Mouse (Mus musculus) effector memory CD4-positive, alpha-beta T cell, adult 5 months (primary cell): ENCODE data around the gene Olfr969. TPM values are rescaled to one million over a fixed set of nuclear protein-coding genes. Genes with fewer than 3 reads are reported as not detected.

ENCODE experiments used
- polyA plus RNA-seq: library from polyadenylated mRNA; unstranded; fragments of 100-300 nt; shearing (Covaris generic); gene quantifications from one replicate; pipeline ENCODE4 v1.2.1, GENCODE M21; 2017

Gene Olfr969
- not detected for polyA plus RNA-seq

DNA sequence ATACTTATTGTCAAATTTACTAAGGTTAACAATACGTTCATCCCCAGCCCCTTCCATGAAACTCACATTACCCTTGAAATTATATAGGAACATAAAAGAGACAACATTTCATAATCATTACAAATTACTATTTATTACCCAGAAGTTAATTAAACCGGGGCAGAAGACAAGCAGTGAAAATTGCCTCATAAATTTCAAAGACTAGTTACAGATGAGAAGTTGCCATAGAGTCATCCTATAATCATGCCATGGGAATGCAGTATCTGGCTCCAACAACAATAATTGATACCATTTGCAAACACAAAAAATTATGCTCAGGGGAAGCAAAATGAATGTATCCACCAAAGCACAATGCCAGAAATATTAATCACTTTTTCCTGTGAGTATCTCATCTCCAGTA, at the start of gene Olfr969:
TSS of gene Olfr969 (plus strand) at position 388 of the 400 bp plus-strand sequence.

DNA sequence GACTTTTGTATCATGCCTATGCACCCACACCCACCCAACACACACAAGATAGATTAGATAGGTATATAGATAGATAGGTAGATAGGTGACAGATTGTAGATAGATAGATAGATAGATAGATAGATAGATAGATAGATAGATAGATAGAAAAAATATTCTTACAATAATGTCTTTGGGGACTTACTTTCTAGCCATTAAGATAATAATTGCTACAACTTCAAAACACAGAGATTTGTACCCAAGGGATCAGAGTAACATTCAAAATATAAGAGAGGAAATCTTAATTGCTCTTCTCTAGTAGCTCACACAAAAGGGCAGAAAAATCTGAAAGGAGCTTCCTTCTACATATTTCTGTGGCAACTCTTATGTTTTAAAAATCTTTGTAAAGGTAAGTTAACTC, 44.8 kb upstream of the Olfr969 start, which contains the start of gene Olfr967:
TSS of gene Olfr967 (plus strand) at position 301 of the 400 bp plus-strand sequence.

DNA sequence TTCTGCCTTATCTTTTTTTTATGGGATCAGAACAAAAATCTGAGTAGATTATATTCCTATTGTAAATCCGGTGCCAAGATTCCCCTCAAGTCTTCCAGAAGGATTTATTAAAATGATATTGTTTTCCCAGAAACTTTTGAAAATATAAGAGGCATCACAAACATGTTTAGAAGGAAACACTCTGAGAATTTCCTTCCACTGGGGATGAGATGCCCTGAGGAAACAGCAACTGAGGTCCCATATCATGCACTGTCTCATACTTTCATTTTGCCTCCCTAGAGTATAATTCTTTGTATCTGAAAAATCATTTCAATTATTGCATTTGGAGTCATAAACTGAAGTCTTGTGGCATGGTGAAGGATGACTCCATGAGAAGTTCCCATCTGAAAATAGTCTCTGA, 7.6 kb upstream of the Olfr969 start, which contains the start of gene Olfr968:
TSS of gene Olfr968 (minus strand) at position 101 of the 400 bp plus-strand sequence.

DNA sequence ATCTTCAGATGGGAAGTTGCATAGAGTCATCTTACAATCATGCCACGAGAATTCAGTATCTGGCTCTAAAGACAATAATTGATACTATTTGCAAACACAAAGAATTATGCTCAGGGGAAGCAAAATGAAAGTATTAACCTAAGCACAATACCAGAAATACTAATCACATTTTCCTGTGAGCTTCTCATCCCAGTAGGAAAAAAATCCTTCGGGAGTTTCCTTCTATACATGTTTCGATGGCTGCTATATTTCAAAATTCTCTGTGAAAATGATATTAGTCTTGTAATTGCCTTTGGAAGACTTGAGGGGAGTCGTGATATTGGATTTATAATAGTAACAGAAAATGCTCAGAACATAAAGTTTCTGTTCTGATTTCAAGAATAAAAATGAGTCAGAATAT, 17.8 kb downstream of the Olfr969 start, which contains the start of gene Olfr970:
TSS of gene Olfr970 (plus strand) at position 301 of the 400 bp plus-strand sequence.

DNA sequence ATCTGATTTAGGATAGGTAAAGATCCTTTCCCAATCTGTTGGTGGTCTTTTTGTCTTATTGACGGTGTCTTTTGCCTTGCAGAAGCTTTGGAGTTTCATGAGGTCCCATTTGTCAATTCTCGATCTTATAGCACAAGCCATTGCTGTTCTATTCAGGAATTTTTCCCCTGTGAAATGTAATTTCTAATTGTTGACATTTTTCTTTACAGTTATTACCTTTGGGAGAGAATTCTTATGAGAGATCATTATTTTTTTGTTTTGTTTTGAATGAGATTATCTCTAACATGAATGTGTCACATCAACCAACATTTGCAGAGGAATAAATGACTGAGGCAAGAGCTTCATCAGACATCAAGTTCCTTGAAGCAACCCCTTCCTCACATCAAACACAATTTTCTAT, 45.8 kb downstream of the Olfr969 start, which contains the start of gene Olfr971:
TSS of gene Olfr971 (plus strand) at position 301 of the 400 bp plus-strand sequence.

Other genes with a start within 250 kb of the Olfr969 start
- 0.40 TPM for gene Olfr958, start 236.9 kb upstream of the Olfr969 start, polyA plus RNA-seq
- gene Olfr959, start 215.4 kb upstream of the Olfr969 start, polyA plus RNA-seq: not detected
- gene AW551984, start 186.5 kb upstream of the Olfr969 start, polyA plus RNA-seq: not detected
- not detected for gene Olfr148, start 180.3 kb upstream of the Olfr969 start, polyA plus RNA-seq
- not detected for gene Olfr960, start 169.6 kb upstream of the Olfr969 start, polyA plus RNA-seq
- not detected for gene Olfr961, start 145.9 kb upstream of the Olfr969 start, polyA plus RNA-seq
- gene Olfr963, start 123.7 kb upstream of the Olfr969 start, polyA plus RNA-seq: not detected
- not detected for gene Olfr149, start 83.8 kb upstream of the Olfr969 start, polyA plus RNA-seq
- gene Olfr965, start 79.6 kb upstream of the Olfr969 start, polyA plus RNA-seq: not detected
- not detected for gene Olfr150, start 60.0 kb upstream of the Olfr969 start, polyA plus RNA-seq
- gene Olfr967, start 44.7 kb upstream of the Olfr969 start, polyA plus RNA-seq: not detected
- not detected for gene Olfr968, start 7.7 kb upstream of the Olfr969 start, polyA plus RNA-seq
- gene Olfr970, start 17.9 kb downstream of the Olfr969 start, polyA plus RNA-seq: not detected
- gene Olfr971, start 45.9 kb downstream of the Olfr969 start, polyA plus RNA-seq: not detected
- gene Olfr972, start 75.5 kb downstream of the Olfr969 start, polyA plus RNA-seq: not detected
- not detected for gene Olfr229, start 116.4 kb downstream of the Olfr969 start, polyA plus RNA-seq
- 0.14 TPM for gene Olfr974, start 146.6 kb downstream of the Olfr969 start, polyA plus RNA-seq
- not detected for gene Olfr975, start 161.1 kb downstream of the Olfr969 start, polyA plus RNA-seq
- not detected for gene Olfr976, start 170.2 kb downstream of the Olfr969 start, polyA plus RNA-seq
- not detected for gene Olfr978, start 201.2 kb downstream of the Olfr969 start, polyA plus RNA-seq
- not detected for gene Olfr979, start 212.5 kb downstream of the Olfr969 start, polyA plus RNA-seq
- gene Olfr980, start 218.6 kb downstream of the Olfr969 start, polyA plus RNA-seq: not detected
- gene Olfr981, start 230.5 kb downstream of the Olfr969 start, polyA plus RNA-seq: not detected